Mouse (Mus musculus) brain, adult 10 weeks (tissue): ENCODE data around the gene Csn1s2a. TPM values are rescaled to one million over a fixed set of nuclear protein-coding genes. Genes with fewer than 3 reads are reported as not detected.

Experiments
- polyA plus RNA-seq: library from polyadenylated mRNA; stranded (reverse); fragments of 350-450 nt; fragmentation: Illumina TruSeq; extraction: RNeasy Lipid Tissue Mini Kit (QIAGEN cat#74804); gene quantifications from one replicate; pipeline ENCODE4 v1.2.3, GENCODE M21; 2015; ENCODE audit warnings: low read depth, low replicate concordance

Gene Csn1s2a
- polyA plus RNA-seq: not detected

DNA sequence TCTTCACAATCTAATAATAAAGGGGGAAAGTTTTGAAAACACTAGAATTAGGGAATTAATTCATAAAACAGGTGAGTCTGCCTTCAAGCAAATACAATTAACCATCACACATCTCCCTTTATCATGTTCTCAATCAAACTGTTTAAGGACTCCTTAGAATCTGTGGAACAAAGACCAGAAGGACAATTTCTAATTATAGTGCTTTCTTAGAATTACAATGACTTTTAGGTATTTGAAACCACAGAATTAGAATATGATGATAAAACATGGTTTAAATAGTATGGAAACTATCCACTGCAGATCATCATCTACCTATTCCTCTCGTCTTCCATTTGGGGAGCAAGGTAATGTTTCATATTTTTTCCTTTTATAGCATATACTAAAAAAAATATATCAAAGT, at the start of gene Csn1s2a:
TSS of gene Csn1s2a (plus strand) at position 301 of the 400 bp plus-strand sequence.

DNA sequence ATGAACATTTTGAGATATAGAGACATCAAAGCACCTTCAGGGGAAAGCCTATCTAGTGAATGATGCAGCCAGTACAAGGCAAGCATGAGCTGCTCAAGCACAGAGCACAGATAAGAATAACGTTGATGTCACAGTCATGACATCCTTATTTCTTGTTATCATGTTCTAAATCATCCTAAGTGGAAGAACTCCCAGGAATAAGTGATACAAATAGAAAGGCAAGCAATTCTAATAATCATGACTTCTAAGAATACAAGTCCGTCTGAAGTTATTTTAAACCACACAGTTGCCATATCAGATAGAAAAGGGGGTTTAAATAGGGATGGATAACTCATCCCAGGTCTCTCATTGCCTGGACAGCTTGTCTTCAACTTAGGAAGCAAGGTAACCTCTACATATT, 33.4 kb downstream of the Csn1s2a start, which contains the start of gene Csn1s2b:
TSS of gene Csn1s2b (plus strand) at position 301 of the 400 bp plus-strand sequence.

GRCm38 (mm10) chr5:87825386-87825785, 51.0 kb downstream of the Csn1s2a start, which contains the start of gene Prr27:
TSS of gene Prr27 (plus strand) at chr5:87825686.

Other genes starting within 250 kb of the Csn1s2a start
- not detected for gene Sult1b1, start 236.4 kb upstream of the Csn1s2a start, polyA plus RNA-seq
- not detected for gene Sult1d1, start 205.5 kb upstream of the Csn1s2a start, polyA plus RNA-seq
- gene Sult1e1, start 183.0 kb upstream of the Csn1s2a start, polyA plus RNA-seq: not detected
- not detected for gene Csn1s1, start 108.4 kb upstream of the Csn1s2a start, polyA plus RNA-seq
- gene Csn2, start 74.9 kb upstream of the Csn1s2a start, polyA plus RNA-seq: not detected
- not detected for gene Csn1s2b, start 33.5 kb downstream of the Csn1s2a start, polyA plus RNA-seq
- not detected for gene Prr27, start 51.1 kb downstream of the Csn1s2a start, polyA plus RNA-seq
- not detected for gene Odam, start 110.5 kb downstream of the Csn1s2a start, polyA plus RNA-seq
- not detected for gene Csn3, start 151.0 kb downstream of the Csn1s2a start, polyA plus RNA-seq
- not detected for gene 2310003L06Rik, start 194.9 kb downstream of the Csn1s2a start, polyA plus RNA-seq
- gene Gm28434, start 194.9 kb downstream of the Csn1s2a start, polyA plus RNA-seq: not detected
- not detected for gene Cabs1, start 204.9 kb downstream of the Csn1s2a start, polyA plus RNA-seq
- gene Smr3a, start 228.0 kb downstream of the Csn1s2a start, polyA plus RNA-seq: not detected